10 mouse cellular contexts compared by ENCODE assay signal in genomic region chr3:145986317-145987001, GRCm38 (mm10). TPM values are rescaled to one million over a fixed set of nuclear protein-coding genes. Genes with fewer than 3 reads are reported as not detected.
DNase-seq lines count a peak whose midpoint lies in the region; ATAC-seq and TF ChIP-seq lines count a peak whose summit lies in the region.
"Had no signal": no experiment of that assay in that cellular context is flagged by ENCODE, and none has a peak within 500 bp of the region (broad histone marks: within the 10 kb centered on the region; RNA-seq: fewer than 3 reads in every experiment).

No protein-coding gene starts in this region.

- peak overlapping the region; percentile 74 for H3K4me2 ChIP-seq in heart, embryonic 11.5 days
- peak overlapping the region; percentile 93; the same call in 1 of the 2 replicates for H3K4me2 ChIP-seq in liver, embryonic 11.5 days
- 0 out of 2 replicates have a peak overlapping the region, but pooled peaks have one; percentile 94 for H3K4me2 ChIP-seq in limb, embryonic 14.5 days (replicated peaks; ENCODE audit: low read depth, low read length, severe bottlenecking)

- TF ChIP-seq POLR2A in limb, embryonic 14.5 days (IDR thresholded peaks at IDR 0.05; ENCODE audit: borderline replicate concordance, extremely low read depth, insufficient read depth, insufficient read length) = no peak

- ATAC-seq in heart, embryonic 11.5 days (replicated peaks; ENCODE audit: insufficient number of reproducible peaks, low FRiP score, low TSS enrichment) = no peak
- ATAC-seq in liver, embryonic 11.5 days (replicated peaks; ENCODE audit: low FRiP score) = no peak
- no peak for ATAC-seq in limb, embryonic 14.5 days (ENCODE audit: low FRiP score, low read depth)
- ATAC-seq in megakaryocyte-erythroid progenitor cell, adult 5-6 weeks (replicated peaks; ENCODE audit: low FRiP score, low TSS enrichment, poor library complexity, severe bottlenecking) = no peak
- ATAC-seq: inflammation-experienced regulatory T-cells, adult 6 months had no signal

- H3K4me3 ChIP-seq in heart, embryonic 11.5 days (ENCODE audit: low read depth, low read length) = peak overlapping the region; percentile 72; the same call in 1 of the 2 replicates
- no peak overlapping the region for H3K4me3 ChIP-seq in liver, embryonic 11.5 days (ENCODE audit: low read depth, low read length)
- H3K4me3 ChIP-seq in embryonic facial prominence, embryonic 10.5 days = peak overlapping the region; percentile 82
- no peak overlapping the region for H3K4me3 ChIP-seq in limb, embryonic 14.5 days (replicated peaks; ENCODE audit: low read length)

- no peak for DNase-seq in heart, adult 8-10 months (ENCODE audit: low spot score)
- DNase-seq in liver, embryonic 11.5 days (ENCODE audit: low spot score) = no peak
- DNase-seq in liver = no peak
- DNase-seq in embryonic facial prominence, embryonic 10.5 days (ENCODE audit: low spot score) = no peak
- DNase-seq in limb, embryonic 14.5 days (ENCODE audit: low spot score) = no peak
- no peak for DNase-seq in right cerebral cortex, postnatal 10 days (ENCODE audit: low spot score in 2 of 2)

- H3K27ac ChIP-seq in heart, embryonic 11.5 days (ENCODE audit: low read depth, low read length) = no peak overlapping the region
- no peak overlapping the region for H3K27ac ChIP-seq in liver, embryonic 11.5 days (ENCODE audit: low read depth, low read length)
- H3K27ac ChIP-seq in embryonic facial prominence, embryonic 10.5 days (replicated peaks) = no peak overlapping the region
- H3K27ac ChIP-seq in limb, embryonic 14.5 days (replicated peaks; ENCODE audit: low read depth, low read length) = no peak overlapping the region
- H3K27ac ChIP-seq: left cerebral cortex, adult 2 months had no signal

- H3K36me3 ChIP-seq in heart, embryonic 11.5 days (ENCODE audit: control insufficient read depth, insufficient read depth, low read length) = peaks cover 3% of the 10 kb centered on the region; the same call in 1 of the 2 replicates
- no peaks in the 10 kb centered on the region; the same call in 1 of the 2 replicates for H3K36me3 ChIP-seq in liver, embryonic 11.5 days (ENCODE audit: control insufficient read depth, insufficient read depth, low read length)
- H3K36me3 ChIP-seq in embryonic facial prominence, embryonic 10.5 days (replicated peaks) = peaks cover 4% of the 10 kb centered on the region; the same call in 1 of the 2 replicates
- H3K36me3 ChIP-seq in limb, embryonic 14.5 days (ENCODE audit: control insufficient read depth, insufficient read depth, low read length) = no peaks in the 10 kb centered on the region

- no peaks in the 10 kb centered on the region for H3K9me3 ChIP-seq in heart, embryonic 11.5 days (replicated peaks; ENCODE audit: control insufficient read depth, low read length)
- H3K9me3 ChIP-seq in liver, embryonic 11.5 days (ENCODE audit: control insufficient read depth, low read length) = no peaks in the 10 kb centered on the region
- no peaks in the 10 kb centered on the region for H3K9me3 ChIP-seq in embryonic facial prominence, embryonic 10.5 days
- no peaks in the 10 kb centered on the region for H3K9me3 ChIP-seq in limb, embryonic 14.5 days (ENCODE audit: control insufficient read depth, low read length)

- WGBS in heart, embryonic 11.5 days (ENCODE audit: insufficient replicate concordance) = 53% methylated on average over 6 of the region's 6 CpGs
- 69% methylated on average over 6 of the region's 6 CpGs for WGBS in liver, embryonic 11.5 days
- 53% methylated on average over 6 of the region's 6 CpGs for WGBS in embryonic facial prominence, embryonic 10.5 days
- 67% methylated on average over 6 of the region's 6 CpGs for WGBS in limb, embryonic 14.5 days

- H3K27me3 ChIP-seq in heart, embryonic 11.5 days (ENCODE audit: control insufficient read depth, insufficient read depth, low read length) = no peaks in the 10 kb centered on the region
- H3K27me3 ChIP-seq in liver, embryonic 11.5 days (replicated peaks; ENCODE audit: control insufficient read depth, insufficient read depth, low read length) = peaks cover 20% of the 10 kb centered on the region
- H3K27me3 ChIP-seq in embryonic facial prominence, embryonic 10.5 days (replicated peaks; ENCODE audit: low read depth, poor library complexity, severe bottlenecking) = peaks cover 37% of the 10 kb centered on the region
- no peaks in the 10 kb centered on the region for H3K27me3 ChIP-seq in limb, embryonic 14.5 days (ENCODE audit: control insufficient read depth, insufficient read depth, low read length)

- peaks cover 9% of the 10 kb centered on the region for H3K4me1 ChIP-seq in heart, embryonic 11.5 days (ENCODE audit: control insufficient read depth, insufficient read depth, low read length)
- no peaks in the 10 kb centered on the region; the same call in 1 of the 2 replicates for H3K4me1 ChIP-seq in liver, embryonic 11.5 days (replicated peaks; ENCODE audit: control insufficient read depth, insufficient read depth, low read length)
- peaks cover 45% of the 10 kb centered on the region for H3K4me1 ChIP-seq in embryonic facial prominence, embryonic 10.5 days
- peaks cover 5% of the 10 kb centered on the region for H3K4me1 ChIP-seq in limb, embryonic 14.5 days (ENCODE audit: control insufficient read depth, insufficient read depth, low read length)

- no peak overlapping the region for H3K9ac ChIP-seq in heart, embryonic 11.5 days (ENCODE audit: low read depth, low read length)
- no peak overlapping the region for H3K9ac ChIP-seq in liver, embryonic 11.5 days (ENCODE audit: low read depth, low read length)
- H3K9ac ChIP-seq in limb, embryonic 14.5 days (ENCODE audit: low read depth, low read length, severe bottlenecking) = no peak overlapping the region

RNA-seq across cellular contexts. Expression of gene Syde2, which starts 1.2 kb away (rescaled TPM):
- polyA plus RNA-seq in heart, embryonic 11.5 days (2014; fragmentation: Nextera tagmentation; extraction: Ambion mirVana) = 5.3 and 5.8 TPM in 2 replicates
- 10 to 100 TPM; 16.7 to 21.8 (median 19.0) TPM for total RNA-seq in heart, adult 8-10 months (2022)
- polyA plus RNA-seq in liver, embryonic 11.5 days (2014; fragmentation: Nextera tagmentation; extraction: Ambion mirVana) = 1.7 and 2.1 TPM in 2 replicates
- polyA plus RNA-seq in embryonic facial prominence, embryonic 10.5 days (2016; fragmentation: Nextera tagmentation; extraction: Ambion mirVana) = 1.4 TPM in 2 replicates
- polyA plus RNA-seq in limb, embryonic 14.5 days (2012; rRNA removed) = 5.3 and 6.0 TPM in 2 replicates
- polyA plus RNA-seq in limb, embryonic 14.5 days (2014; fragmentation: Nextera tagmentation; extraction: Ambion mirVana) = 2.6 and 2.8 TPM in 2 replicates
- total RNA-seq in megakaryocyte-erythroid progenitor cell, adult 5-6 weeks (2014; fragmentation: Nextera tagmentation) = 6.9 and 13.4 TPM in 2 replicates
- total RNA-seq in megakaryocyte-erythroid progenitor cell, adult 5-6 weeks (2017) = 12.9 and 15.0 TPM in 2 replicates

RNA-seq across cellular contexts. Expression of gene 2410004B18Rik, which starts 48.6 kb away (rescaled TPM):
- polyA plus RNA-seq in heart, embryonic 11.5 days (2014; fragmentation: Nextera tagmentation; extraction: Ambion mirVana) = 44.0 and 47.1 TPM in 2 replicates
- total RNA-seq in heart, adult 8-10 months (2022) = 10 to 100 TPM; 13.2 to 21.6 (median 18.0) TPM
- polyA plus RNA-seq in liver, embryonic 11.5 days (2014; fragmentation: Nextera tagmentation; extraction: Ambion mirVana) = 37.4 and 39.6 TPM in 2 replicates
- polyA plus RNA-seq in embryonic facial prominence, embryonic 10.5 days (2016; fragmentation: Nextera tagmentation; extraction: Ambion mirVana) = 51.1 and 53.1 TPM in 2 replicates
- 25.9 and 31.2 TPM in 2 replicates for polyA plus RNA-seq in limb, embryonic 14.5 days (2012; rRNA removed)
- polyA plus RNA-seq in limb, embryonic 14.5 days (2014; fragmentation: Nextera tagmentation; extraction: Ambion mirVana) = 45.6 and 47.8 TPM in 2 replicates
- 17.4 and 20.3 TPM in 2 replicates for total RNA-seq in megakaryocyte-erythroid progenitor cell, adult 5-6 weeks (2014; fragmentation: Nextera tagmentation)
- 19.4 and 27.4 TPM in 2 replicates for total RNA-seq in megakaryocyte-erythroid progenitor cell, adult 5-6 weeks (2017)

Comparison
In these comparisons a context has a peak if more than half of its experiments do, and no peak if none do; other contexts are left out.
1. H3K4me3 ChIP-seq: peak in heart, embryonic 11.5 days (single experiment) and embryonic facial prominence, embryonic 10.5 days (single experiment); none in liver, embryonic 11.5 days (single experiment) and limb, embryonic 14.5 days (single experiment).
2. Peak in every context shown above with its lines, with median percentiles within 50 percentile points of each other: H3K4me2 ChIP-seq.